Mouse (Mus musculus) G1E (cell line): ENCODE measurements around the gene Svbp. TPM values are rescaled to one million over a fixed set of nuclear protein-coding genes. Genes with fewer than 3 reads are reported as not detected.

Experiments used
- ATAC-seq: 2 replicates; pipeline ENCODE4 v1.8.0; 2016; ENCODE audit warnings: mild to moderate bottlenecking; ENCODE audit not compliant: insufficient number of reproducible peaks, poor library complexity, low FRiP score, severe bottlenecking; ENCODE audit errors: extremely low read depth
- DNase-seq: peaks from one replicate; pipeline ENCODE4 v3.0.0; 2012; ENCODE audit warnings: low spot score
- H3K27me3 ChIP-seq: 2 replicates; pipeline ENCODE4 v1.6.1; 2012; ENCODE audit warnings: mild to moderate bottlenecking, low read length, inconsistent platforms; ENCODE audit not compliant: insufficient read depth
- H3K36me3 ChIP-seq: replicated peaks from 2 replicates; pipeline ENCODE3; 2012; ENCODE audit warnings: mild to moderate bottlenecking, inconsistent platforms
- H3K4me1 ChIP-seq: 2 replicates; pipeline ENCODE4 v1.6.1; 2012; ENCODE audit warnings: low read depth, low read length, inconsistent platforms, mixed read lengths; ENCODE audit not compliant: insufficient read depth
- H3K4me3 ChIP-seq: 2 replicates; pipeline ENCODE4 v1.5.1; 2012; ENCODE audit warnings: low read depth, mild to moderate bottlenecking, inconsistent platforms, low read length, moderate library complexity, mixed read lengths
- H3K9me3 ChIP-seq: replicated peaks from 2 replicates; pipeline ENCODE4 v1.6.1; 2012; ENCODE audit warnings: inconsistent platforms
- CTCF ChIP-seq: IDR thresholded peaks from 2 replicates; pipeline ENCODE4 v1.5.1; 2012; ENCODE audit warnings: low read depth, low read length, inconsistent platforms, mixed read lengths
- GATA1 ChIP-seq: IDR thresholded peaks from 2 replicates; pipeline ENCODE4 v1.6.1; 2012; ENCODE audit warnings: borderline replicate concordance, low read length, inconsistent platforms, mixed read lengths
- GATA2 ChIP-seq: IDR thresholded peaks from 2 replicates; pipeline ENCODE4 v1.6.1; 2012; ENCODE audit warnings: low read depth, low read length, inconsistent platforms, borderline replicate concordance
- POLR2AphosphoS5 ChIP-seq: IDR thresholded peaks from 2 replicates; pipeline ENCODE4 v1.6.1; 2012; ENCODE audit warnings: low read depth, low read length, inconsistent platforms; ENCODE audit not compliant: insufficient replicate concordance
- TAL1 ChIP-seq: conservative IDR thresholded peaks from 2 replicates; pipeline ENCODE4 v1.6.1; 2012; ENCODE audit warnings: low read depth, low read length, inconsistent platforms, mixed read lengths
- polyA plus RNA-seq: library from polyadenylated mRNA; stranded (reverse); fragments of >175 nt; gene quantifications from 2 replicates; pipeline ENCODE4 v1.2.3, GENCODE M21; 2012
- total RNA-seq, 2 experiments: library from RNA; stranded (forward) in 1 of 2; stranded (reverse) in 1 of 2; fragments of 200-1000 nt in 1 of 2; fragments of >200 nt in 1 of 2; fragmentation: Nextera tagmentation in 1 of 2; gene quantifications; 2 replicates each; pipeline ENCODE4 v1.2.3; 2014 to 2017

The Svbp gene
- total and polyA plus RNA-seq, 3 experiments: 47.3 to 560 (median 119) TPM

- H3K4me3 ChIP-seq: no peak overlapping the region
- no peaks in the 10 kb centered on the region for H3K36me3 ChIP-seq
- no peaks in the 10 kb centered on the region; the same call in 1 of the 2 replicates for H3K9me3 ChIP-seq
- H3K27me3 ChIP-seq: no peaks in the 10 kb centered on the region; the same call in 1 of the 2 replicates
- DNase-seq (no peak), ATAC-seq (no peak)
- TF ChIP-seq TAL1: no peak
- TF ChIP-seq CTCF: no peak
- no peak for TF ChIP-seq GATA1
- no peak for TF ChIP-seq POLR2AphosphoS5
- no peak for TF ChIP-seq GATA2
- peaks cover 4% of the 10 kb centered on the region for H3K4me1 ChIP-seq
Measured at GRCm38 (mm10) chr4:119161358-119161757, 33.7 kb upstream of the Svbp start.

- no peak for ATAC-seq
- TF ChIP-seq GATA1 (no peak), TAL1 (no peak), GATA2 (no peak), POLR2AphosphoS5 (no peak), CTCF (no peak)
- Histone ChIP-seq H3K9me3 (no peaks in the 10 kb centered on the region; the same call in 1 of the 2 replicates), H3K36me3 (peaks cover 3% of the 10 kb centered on the region), H3K4me1 (peaks cover 10% of the 10 kb centered on the region), H3K4me3 (no peak overlapping the region), H3K27me3 (no peaks in the 10 kb centered on the region)
- DNase-seq: no peak
Measured at GRCm38 (mm10) chr4:119162990-119163389, 32.1 kb upstream of the Svbp start.

GRCm38 (mm10) chr4:119165916-119166315, 29.2 kb upstream of the Svbp start:
- Histone ChIP-seq H3K9me3 (no peaks in the 10 kb centered on the region), H3K4me3 (no peak overlapping the region)
- DNase-seq: no peak

GRCm38 (mm10) chr4:119167068-119167467, 28.0 kb upstream of the Svbp start:
- no peaks in the 10 kb centered on the region for H3K27me3 ChIP-seq
- peaks cover 41% of the 10 kb centered on the region for H3K36me3 ChIP-seq
- TF ChIP-seq POLR2AphosphoS5 (no peak), GATA1 (no peak), TAL1 (no peak), CTCF (no peak), GATA2 (no peak)
- ATAC-seq (no peak), DNase-seq (no peak)
- H3K4me1 ChIP-seq: peaks cover 26% of the 10 kb centered on the region
- no peaks in the 10 kb centered on the region for H3K9me3 ChIP-seq
- H3K4me3 ChIP-seq: no peak overlapping the region

More at GRCm38 (mm10) chr4:119165916-119166315, 29.2 kb upstream of the Svbp start:
- ATAC-seq: no peak
- Histone ChIP-seq H3K4me1 (peaks cover 18% of the 10 kb centered on the region), H3K36me3 (peaks cover 32% of the 10 kb centered on the region), H3K27me3 (no peaks in the 10 kb centered on the region)
- no peak for TF ChIP-seq GATA2
- no peak for TF ChIP-seq TAL1
- TF ChIP-seq CTCF: no peak
- TF ChIP-seq GATA1: no peak
- TF ChIP-seq POLR2AphosphoS5: no peak

GRCm38 (mm10) chr4:119167663-119168062, 27.4 kb upstream of the Svbp start:
- DNase-seq (peak; percentile 40), ATAC-seq (peak; percentile 22; the same call in 1 of the 2 replicates)
- TF ChIP-seq CTCF: peak; percentile 59
- no peak for TF ChIP-seq TAL1
- Histone ChIP-seq H3K27me3 (no peaks in the 10 kb centered on the region), H3K4me1 (peaks cover 27% of the 10 kb centered on the region), H3K4me3 (no peak overlapping the region), H3K9me3 (no peaks in the 10 kb centered on the region), H3K36me3 (peaks cover 46% of the 10 kb centered on the region)

GRCm38 (mm10) chr4:119172919-119173650, 22.0 kb upstream of the Svbp start:
- peak; percentile 34 for DNase-seq
- H3K27me3 ChIP-seq: no peaks in the 10 kb centered on the region
- no peak for TF ChIP-seq POLR2AphosphoS5
- TF ChIP-seq CTCF: no peak
- no peak for TF ChIP-seq TAL1
- TF ChIP-seq GATA1: no peak
- no peak for TF ChIP-seq GATA2
- H3K9me3 ChIP-seq: no peaks in the 10 kb centered on the region
- peaks cover 71% of the 10 kb centered on the region for H3K36me3 ChIP-seq
- H3K4me3 ChIP-seq: peak overlapping the region; percentile 94
- 0 out of 2 replicates have a peak, but pooled peaks have one; percentile 2 for ATAC-seq
- peaks cover 45% of the 10 kb centered on the region for H3K4me1 ChIP-seq
